Mouse (Mus musculus) embryo, embryonic 9.5 days (tissue): ENCODE results near the gene Lair1.
"Not testable (repeated sequence)": the region's sequence is repeated elsewhere in the genome, so short reads cannot be mapped to it uniquely, and the experiment has no call there.

ENCODE experiments used
- DNase-seq: peaks from one replicate; pipeline ENCODE4 v3.0.0-alpha.2; 2017; ENCODE audit errors: extremely low spot score

The Lair1 gene

DNA sequence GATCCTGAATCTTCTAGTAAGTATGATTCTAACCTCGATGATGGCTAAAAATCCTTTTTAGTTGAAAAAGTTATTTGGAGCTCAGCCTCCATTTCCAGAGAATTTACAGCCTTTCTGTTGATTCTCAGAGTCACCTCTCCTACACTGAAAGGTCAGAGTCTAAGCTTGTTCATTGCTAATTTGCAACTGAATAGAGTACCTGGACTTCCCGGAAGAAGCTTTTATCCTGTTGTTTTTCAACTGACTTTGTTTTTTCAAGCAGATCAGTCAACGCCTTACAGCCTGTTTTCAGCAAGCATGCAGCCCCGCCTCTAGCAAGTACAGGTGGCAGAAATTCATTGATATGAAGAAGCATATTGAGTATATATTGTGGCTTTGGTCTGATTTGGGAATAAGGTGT, 59.0 kb downstream of the Lair1 start:
- not testable (repeated sequence) for DNase-seq

DNA sequence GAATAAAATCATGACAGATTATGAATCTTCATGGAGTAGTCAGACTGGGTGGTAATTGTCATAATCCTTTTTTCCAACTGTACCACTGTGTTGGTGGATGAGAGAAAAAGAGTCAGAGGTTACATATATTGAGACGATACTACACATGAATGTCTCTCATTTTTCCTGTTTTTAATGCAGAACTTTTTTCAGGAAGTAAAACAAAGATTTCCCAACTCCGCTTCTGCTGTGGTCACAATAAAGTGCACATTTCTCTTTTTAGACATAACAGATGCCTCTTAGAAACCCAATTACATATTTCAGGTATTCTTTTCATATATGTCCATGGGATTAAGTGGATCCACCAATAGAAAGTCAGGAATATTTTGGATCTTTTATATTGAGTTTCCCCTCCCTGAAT, 101.0 kb downstream of the Lair1 start:
- no peak for DNase-seq

DNA sequence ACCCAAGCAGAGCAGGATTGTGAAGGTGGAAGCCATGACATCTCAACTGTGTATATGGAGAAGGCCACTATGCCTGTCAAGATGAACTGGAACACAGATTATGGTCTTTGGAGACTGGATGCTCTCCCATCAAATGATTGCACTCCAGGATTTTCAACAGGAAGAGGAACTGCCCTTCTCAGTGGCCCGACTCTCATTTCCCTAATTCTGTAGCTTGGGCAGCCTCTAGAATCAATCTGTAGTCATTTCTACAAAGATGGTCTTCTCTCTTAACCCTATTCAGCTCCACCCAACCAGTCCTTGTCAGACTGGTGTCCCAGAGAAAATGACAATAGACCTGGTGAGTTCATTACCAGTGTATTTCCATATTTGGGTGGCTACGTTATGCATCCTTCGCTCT, 105.6 kb downstream of the Lair1 start:
- DNase-seq: no peak
